Mouse (Mus musculus) common myeloid progenitor, adult 5-6 weeks (primary cell): ENCODE results near the gene Mrgprh. TPM values are rescaled to one million over a fixed set of nuclear protein-coding genes. Genes with fewer than 3 reads are reported as not detected.
"Not testable (repeated sequence)": the region's sequence is repeated elsewhere in the genome, so short reads cannot be mapped to it uniquely, and the experiment has no call there.

ENCODE experiments used
- ATAC-seq: replicated peaks from 2 replicates; pipeline ENCODE4 v1.8.0; 2016; ENCODE audit warnings: low read depth, mild to moderate bottlenecking, moderate TSS enrichment, inconsistent platforms; ENCODE audit not compliant: poor library complexity, severe bottlenecking
- total RNA-seq: library from RNA; stranded (forward); fragments of 200-1000, 187-1606 nt; gene quantifications from 2 replicates; pipeline ENCODE4 v1.2.3, GENCODE M21; 2017

Mrgprh gene
- total RNA-seq, 1 experiment from 2014 or later, result not detected

- no peak for ATAC-seq
Measured at GRCm38 (mm10) chr17:12865407-12865806, 10.4 kb upstream of the Mrgprh start.

- no peak for ATAC-seq
Measured at GRCm38 (mm10) chr17:12866853-12867252, 9.0 kb upstream of the Mrgprh start.

GRCm38 (mm10) chr17:12868043-12868442 is 7.8 kb upstream of the Mrgprh start, which contains the start of gene Mas1:
Gene Mas1 (minus strand): TSS chr17:12868143.
- ATAC-seq, result no peak

- 0 out of 2 replicates have a peak, but pooled peaks have one; percentile 30 for ATAC-seq
Measured at GRCm38 (mm10) chr17:12868640-12869039, 7.2 kb upstream of the Mrgprh start.

GRCm38 (mm10) chr17:12872275-12873028 is 3.4 kb upstream of the Mrgprh start:
- ATAC-seq, result no peak

- ATAC-seq, result peak; percentile 81
Measured at GRCm38 (mm10) chr17:12880178-12880577, 4.3 kb downstream of the Mrgprh start.

GRCm38 (mm10) chr17:12881216-12881615 is 5.4 kb downstream of the Mrgprh start:
- no peak for ATAC-seq

- peak; percentile 47; the same call in 1 of the 2 replicates for ATAC-seq
Measured at GRCm38 (mm10) chr17:12886620-12887019, 10.8 kb downstream of the Mrgprh start.

- ATAC-seq, result no peak
Measured at GRCm38 (mm10) chr17:12887021-12887775, 11.4 kb downstream of the Mrgprh start.

- no peak for ATAC-seq
Measured at GRCm38 (mm10) chr17:12891054-12891453, 15.2 kb downstream of the Mrgprh start.

- ATAC-seq, result no peak
Measured at GRCm38 (mm10) chr17:12892033-12892432, 16.2 kb downstream of the Mrgprh start.

- ATAC-seq, result no peak
Measured at GRCm38 (mm10) chr17:12897674-12898073, 21.8 kb downstream of the Mrgprh start.

- ATAC-seq, result not testable (repeated sequence)
Measured at GRCm38 (mm10) chr17:12898607-12899006, 22.8 kb downstream of the Mrgprh start.

GRCm38 (mm10) chr17:12902291-12902690 is 26.5 kb downstream of the Mrgprh start:
- ATAC-seq, result no peak

- no peak for ATAC-seq
Measured at GRCm38 (mm10) chr17:12903372-12904333, 27.8 kb downstream of the Mrgprh start.

GRCm38 (mm10) chr17:12904349-12904748 is 28.5 kb downstream of the Mrgprh start:
- ATAC-seq, result 0 out of 2 replicates have a peak, but pooled peaks have one; percentile 29

GRCm38 (mm10) chr17:12905810-12906209 is 30.0 kb downstream of the Mrgprh start:
- ATAC-seq, result no peak

- no peak for ATAC-seq
Measured at GRCm38 (mm10) chr17:12906436-12906835, 30.6 kb downstream of the Mrgprh start.

GRCm38 (mm10) chr17:12909361-12910280 is 33.8 kb downstream of the Mrgprh start, which contains the start of gene Pnldc1:
Gene Pnldc1 (minus strand): TSS chr17:12910230.
- no peak for ATAC-seq
